Mouse (Mus musculus) CH12.LX (cell line): ENCODE data around the gene Fxr2. TPM values are rescaled to one million over a fixed set of nuclear protein-coding genes. Genes with fewer than 3 reads are reported as not detected.

Experiments used
- DNase-seq: peaks from one replicate; pipeline ENCODE4 v3.0.0-alpha.2; 2013; ENCODE audit errors: extremely low read depth
- H3K27ac ChIP-seq: 2 replicates; pipeline ENCODE4 v1.5.1; 2012; ENCODE audit warnings: low read depth, mild to moderate bottlenecking, control low read depth, moderate library complexity; ENCODE audit not compliant: insufficient read depth
- H3K27me3 ChIP-seq: replicated peaks from 2 replicates; pipeline ENCODE3; 2012; ENCODE audit warnings: inconsistent platforms
- H3K36me3 ChIP-seq, 2 experiments: replicated peaks in 1 of 2; 2 replicates each; pipeline versions ENCODE3 to v1.6.1; 2012; ENCODE audit warnings: inconsistent platforms in 1 of 2, low read length in 1 of 2, mild to moderate bottlenecking in 1 of 2, mixed read lengths in 1 of 2, moderate library complexity in 1 of 2; ENCODE audit not compliant: control insufficient read depth in 1 of 2, insufficient read depth in 1 of 2
- H3K4me1 ChIP-seq, 2 experiments: 2 replicates each; pipeline ENCODE4 v1.6.1; 2012; ENCODE audit warnings: inconsistent platforms in 1 of 2, moderate library complexity in 1 of 2; ENCODE audit not compliant: insufficient read depth in 2 of 2, control insufficient read depth in 1 of 2
- H3K4me2 ChIP-seq: 2 replicates; pipeline ENCODE4 v1.6.1; 2012; ENCODE audit warnings: low read depth, mild to moderate bottlenecking, control low read depth; ENCODE audit not compliant: poor library complexity, insufficient read depth, severe bottlenecking
- H3K4me3 ChIP-seq, 3 experiments: fragments of 150-350 bp in 1 of 3; sonication (generic) in 1 of 3; replicated peaks in 1 of 3; 2 replicates each; pipeline versions ENCODE3 to v1.5.1; 2011 to 2012; ENCODE audit warnings: low read depth in 2 of 3, low read length in 2 of 3, mild to moderate bottlenecking in 2 of 3, moderate library complexity in 2 of 3, control low read depth in 1 of 3, improper control_type of control experiment in 1 of 3, inconsistent platforms in 1 of 3, mixed read lengths in 1 of 3; ENCODE audit not compliant: poor library complexity in 1 of 3
- H3K79me2 ChIP-seq: replicated peaks from 2 replicates; pipeline ENCODE4 v1.6.1; 2012; ENCODE audit warnings: mild to moderate bottlenecking, moderate library complexity; ENCODE audit not compliant: control insufficient read depth, poor library complexity, insufficient read depth, severe bottlenecking; ENCODE audit errors: extremely low read depth
- H3K9ac ChIP-seq: 2 replicates; pipeline ENCODE4 v1.6.1; 2012; ENCODE audit warnings: low read depth, mild to moderate bottlenecking, control low read depth, moderate library complexity; ENCODE audit not compliant: insufficient read depth
- H3K9me3 ChIP-seq: replicated peaks from 2 replicates; pipeline ENCODE3; 2012; ENCODE audit warnings: low read length, inconsistent platforms, mixed read lengths
- BHLHE40 ChIP-seq: IDR thresholded peaks from 2 replicates; pipeline ENCODE4 v1.6.1; 2011; ENCODE audit warnings: mild to moderate bottlenecking, low read depth, low read length, improper control_type of control experiment
- CHD2 ChIP-seq: IDR thresholded peaks from 2 replicates; pipeline ENCODE4 v1.6.1; 2011; ENCODE audit warnings: low read length, improper control_type of control experiment
- CTCF ChIP-seq, 2 experiments: IDR thresholded peaks in 1 of 2; conservative IDR thresholded peaks in 1 of 2; 2 replicates each; pipeline ENCODE4 v1.5.1; 2011 to 2012; ENCODE audit warnings: low read depth in 2 of 2, low read length in 2 of 2, improper control_type of control experiment in 1 of 2, inconsistent platforms in 1 of 2, mild to moderate bottlenecking in 1 of 2, moderate library complexity in 1 of 2
- E2F4 ChIP-seq: IDR thresholded peaks from 2 replicates; pipeline ENCODE4 v1.6.1; 2011; ENCODE audit warnings: low read depth, low read length, improper control_type of control experiment; ENCODE audit not compliant: insufficient replicate concordance
- ELF1 ChIP-seq: IDR thresholded peaks from 2 replicates; pipeline ENCODE4 v1.6.1; 2014; ENCODE audit warnings: low read depth, mild to moderate bottlenecking, inconsistent platforms, low read length, improper control_type of control experiment
- EP300 ChIP-seq: IDR thresholded peaks from 2 replicates; pipeline ENCODE4 v1.6.1; 2011; ENCODE audit warnings: low read length, improper control_type of control experiment
- GABPA ChIP-seq: IDR thresholded peaks from 2 replicates; pipeline ENCODE4 v1.6.1; 2012; ENCODE audit warnings: low read depth, low read length, improper control_type of control experiment, inconsistent platforms; ENCODE audit not compliant: insufficient replicate concordance
- JUN ChIP-seq: IDR thresholded peaks from 2 replicates; pipeline ENCODE4 v1.6.1; 2011; ENCODE audit warnings: low read depth, mild to moderate bottlenecking, low read length, improper control_type of control experiment, moderate library complexity; ENCODE audit not compliant: insufficient read depth
- MAFK ChIP-seq: IDR thresholded peaks from 2 replicates; pipeline ENCODE4 v1.6.1; 2011; ENCODE audit warnings: low read length, improper control_type of control experiment; ENCODE audit not compliant: insufficient replicate concordance
- MEF2A ChIP-seq: IDR thresholded peaks from 2 replicates; pipeline ENCODE4 v1.6.1; 2014; ENCODE audit warnings: low read depth, mild to moderate bottlenecking, inconsistent platforms, low read length, improper control_type of control experiment, borderline replicate concordance
- NELFE ChIP-seq: IDR thresholded peaks from 2 replicates; pipeline ENCODE4 v1.6.1; 2011; ENCODE audit warnings: low read depth, low read length, improper control_type of control experiment
- NRF1 ChIP-seq: IDR thresholded peaks from 2 replicates; pipeline ENCODE4 v1.6.1; 2014; ENCODE audit warnings: low read depth, mild to moderate bottlenecking, inconsistent platforms, low read length, improper control_type of control experiment, moderate library complexity
- POLR2A ChIP-seq: IDR thresholded peaks from 2 replicates; pipeline ENCODE4 v1.6.1; 2011; ENCODE audit warnings: low read depth, mild to moderate bottlenecking, improper control_type of control experiment, low read length
- POLR2AphosphoS2 ChIP-seq: IDR thresholded peaks from 2 replicates; pipeline ENCODE4 v1.6.1; 2011; ENCODE audit warnings: low read depth, low read length, improper control_type of control experiment
- RAD21 ChIP-seq: IDR thresholded peaks from 2 replicates; pipeline ENCODE4 v1.6.1; 2011; ENCODE audit warnings: low read depth, mild to moderate bottlenecking, low read length, improper control_type of control experiment, moderate library complexity
- RCOR1 ChIP-seq: conservative IDR thresholded peaks from 2 replicates; pipeline ENCODE4 v1.6.1; 2012; ENCODE audit warnings: low read depth, mild to moderate bottlenecking, inconsistent platforms, low read length, improper control_type of control experiment
- TBP ChIP-seq: conservative IDR thresholded peaks from 2 replicates; pipeline ENCODE4 v1.6.1; 2011; ENCODE audit warnings: low read depth, low read length, improper control_type of control experiment
- TCF12 ChIP-seq: IDR thresholded peaks from 2 replicates; pipeline ENCODE4 v1.6.1; 2014; ENCODE audit warnings: low read depth, mild to moderate bottlenecking, inconsistent platforms, low read length, improper control_type of control experiment
- USF1 ChIP-seq: IDR thresholded peaks from 2 replicates; pipeline ENCODE4 v1.6.1; 2014; ENCODE audit warnings: low read depth, mild to moderate bottlenecking, inconsistent platforms, low read length, improper control_type of control experiment
- ZC3H11A ChIP-seq: IDR thresholded peaks from 2 replicates; pipeline ENCODE4 v1.6.1; 2012; ENCODE audit warnings: low read depth, mild to moderate bottlenecking, inconsistent platforms, low read length, improper control_type of control experiment
- ZNF384 ChIP-seq: IDR thresholded peaks from 2 replicates; pipeline ENCODE4 v1.6.1; 2012; ENCODE audit warnings: low read depth, low read length, improper control_type of control experiment, inconsistent platforms
- dilution Hi-C: fragments of 300-500 bp; cut with MboI; formaldehyde crosslinking; loops from 2 replicates; pipeline ENCODE4 v1.14.3; 2020; ENCODE audit warnings: low sequenced_read_pairs; ENCODE audit not compliant: extremely low pct_unique_long_range_greater_than_20kb, extremely low pct_ligation_motif_present
- in situ Hi-C: fragments of 300-500 bp; cut with MboI; formaldehyde crosslinking; loops from 3 replicates; pipeline ENCODE4 v1.14.3; 2019; ENCODE audit warnings: low sequenced_read_pairs, low pct_ligation_motif_present, low pct_unique_long_range_greater_than_20kb, mixed read lengths
- polyA plus RNA-seq: library from polyadenylated mRNA; unstranded; fragments of >175 nt; gene quantifications from 2 replicates; pipeline ENCODE4 v1.2.1, GENCODE M21; 2012; ENCODE audit warnings: low read depth; ENCODE audit not compliant: insufficient read length
- total RNA-seq, 2 experiments: library from RNA; depleted of rRNA; stranded (reverse); fragments of 300-350 nt in 1 of 2; fragments of >200 nt in 1 of 2; gene quantifications; 2 replicates each; pipeline ENCODE4 v1.2.3; 2012 to 2014

The Fxr2 gene
- total and polyA plus RNA-seq, 3 experiments: 83.3 to 96.4 (median 90.5) TPM

DNA sequence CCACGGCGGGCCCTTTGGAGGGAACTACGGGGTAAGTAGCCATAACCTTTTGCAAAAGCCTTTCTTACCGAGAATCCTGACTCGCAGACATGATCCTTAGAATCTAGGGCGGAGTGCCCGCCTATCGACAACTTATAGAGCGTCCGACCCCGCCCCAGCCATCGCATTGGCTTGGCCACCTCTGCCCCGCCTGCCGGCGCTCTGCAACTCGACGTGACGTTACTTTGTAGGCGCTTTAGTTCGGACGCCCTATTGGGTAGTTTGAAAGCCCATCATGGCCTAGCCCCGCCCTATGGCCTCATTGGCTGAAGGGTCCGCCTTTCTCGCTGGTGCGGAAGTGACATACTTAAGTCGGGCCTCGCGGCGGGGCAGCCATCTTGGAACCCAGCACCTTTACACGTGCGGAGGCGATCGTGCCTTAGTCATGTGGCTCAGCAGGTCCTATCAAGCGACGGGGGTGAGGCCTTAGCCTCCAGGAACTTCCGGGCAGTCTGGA lies 39.5 kb downstream of the Fxr2 start, which contains the start of gene Eif4a1 (continued):
- TF ChIP-seq JUN: no peak
- TF ChIP-seq TBP: peak; percentile 99
- peak; percentile 96 for TF ChIP-seq CHD2
- no peak for TF ChIP-seq RAD21
- peak; percentile 94 for TF ChIP-seq USF1
- TF ChIP-seq RCOR1: no peak; the same call in 1 of the 2 replicates
- TF ChIP-seq BHLHE40: peak; percentile 100
- TF ChIP-seq NELFE: peak; percentile 100
- TF ChIP-seq GABPA: no peak; the same call in 1 of the 2 replicates
- no peak for TF ChIP-seq ZC3H11A
- no peak for TF ChIP-seq ZNF384
- TF ChIP-seq MAFK: no peak
- no peak for TF ChIP-seq CTCF (conservative IDR thresholded peaks at IDR 0.05 in 1 of 2, IDR thresholded peaks at IDR 0.05 in 1 of 2; ENCODE audit: low read depth in 2 of 2, low read length in 2 of 2)
- no peak for TF ChIP-seq MEF2A

- dilution Hi-C loops: no loop called here
- TF ChIP-seq GABPA (no peak), EP300 (no peak), E2F4 (no peak), POLR2AphosphoS2 (no peak), TCF12 (no peak), ELF1 (no peak), POLR2A (no peak), NRF1 (no peak), ZNF384 (no peak; the same call in 1 of the 2 replicates)
- Histone ChIP-seq H3K4me2 (no peak overlapping the region; the same call in 1 of the 2 replicates), H3K9ac (no peak overlapping the region), H3K36me3 (peaks cover 47 to 59% of the 10 kb centered on the region in 2 experiments), H3K9me3 (no peaks in the 10 kb centered on the region), H3K27me3 (no peaks in the 10 kb centered on the region), H3K4me3 (no peak overlapping the region), H3K27ac (no peak overlapping the region), H3K4me1 (peaks cover 0 to 55% of the 10 kb centered on the region in 2 experiments; a peak in 2 of 4 replicates), H3K79me2 (peaks cover 43% of the 10 kb centered on the region)
- no peak for DNase-seq
- in situ Hi-C loops: no loop called here
Observed at GRCm38 (mm10) chr11:69679144-69679543, 46.4 kb downstream of the Fxr2 start.
